Mouse (Mus musculus): ENCODE data around the gene Mff. TPM values are rescaled to one million over a fixed set of nuclear protein-coding genes. Genes with fewer than 3 reads are reported as not detected.

The Mff gene
- total and polyA plus RNA-seq, 3 experiments = 74.6 to 168 (median 161) TPM

DNA sequence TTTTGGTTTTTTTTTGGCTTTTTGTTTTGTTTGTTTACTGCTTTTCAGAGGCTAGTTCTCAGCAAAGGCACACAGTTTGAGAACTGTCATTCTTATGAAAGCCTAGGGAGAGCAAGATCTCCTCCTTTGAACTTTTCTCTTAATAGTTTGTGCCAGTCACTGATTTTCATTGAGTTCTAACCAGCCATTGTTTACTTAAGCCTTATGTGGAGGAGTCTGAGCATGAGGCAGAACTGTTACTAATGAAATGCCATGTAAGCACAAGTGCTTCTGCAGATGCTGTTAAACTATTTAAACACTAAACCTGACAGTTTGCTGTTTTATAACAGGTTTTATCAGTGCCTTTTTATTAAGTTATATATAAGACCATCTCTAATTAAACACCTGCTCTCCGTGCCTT lies 13.4 kb downstream of the Mff start:
- Histone ChIP-seq H3K27me3 (ENCODE audit: control insufficient read depth, insufficient read depth, low read length) (no peaks in the 10 kb centered on the region), H3K27ac (no peak overlapping the region), H3K9ac (ENCODE audit: low read depth, low read length) (no peak overlapping the region), H3K4me1 (ENCODE audit: control insufficient read depth, insufficient read depth, low read length) (peaks cover 3% of the 10 kb centered on the region; the same call in 1 of the 2 replicates), H3K79me2 (replicated peaks; ENCODE audit: control insufficient read depth, insufficient read depth, low read length) (peaks cover 5% of the 10 kb centered on the region; the same call in 1 of the 2 replicates), H3K4me3 (no peak overlapping the region), H3K36me3 (ENCODE audit: control insufficient read depth, insufficient read depth, low read length) (peaks cover 12% of the 10 kb centered on the region)
- intact Hi-C loops (cut with DNase I) = no loop called here
- DNase-seq = no peak
- no peak for TF ChIP-seq CTCF (IDR thresholded peaks at IDR 0.05)
- no peak for TF ChIP-seq EP300 (IDR thresholded peaks at IDR 0.05; ENCODE audit: insufficient read depth, low read depth, low read length)
- no peak for TF ChIP-seq POLR2A (IDR thresholded peaks at IDR 0.05; ENCODE audit: insufficient read depth, low read depth, low read length)
- 74% methylated on average over 1 of the region's 1 CpGs for WGBS

DNA sequence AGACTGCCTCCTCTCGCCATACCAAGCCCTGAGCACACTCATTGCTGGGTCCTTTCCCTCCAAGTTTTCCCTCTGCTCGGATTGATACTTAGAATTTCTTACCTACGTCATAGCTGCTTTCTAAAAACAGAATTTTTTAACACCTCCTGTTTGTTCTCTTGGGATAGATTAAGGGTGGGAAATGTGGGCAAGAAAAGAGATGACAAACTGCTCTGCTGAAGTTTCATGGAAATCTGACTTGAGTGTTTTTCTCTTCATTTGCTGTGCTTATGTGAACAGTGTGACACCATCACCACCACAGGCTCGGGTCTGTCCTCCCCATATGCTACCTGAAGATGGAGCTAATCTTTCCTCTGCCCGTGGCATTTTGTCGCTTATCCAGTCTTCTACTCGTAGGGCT lies 16.8 kb downstream of the Mff start:
- Histone ChIP-seq H3K36me3 (ENCODE audit: control insufficient read depth, insufficient read depth, low read length) (peaks cover 12% of the 10 kb centered on the region), H3K79me2 (replicated peaks; ENCODE audit: control insufficient read depth, insufficient read depth, low read length) (0 out of 2 replicates have a peak, but pooled peaks cover 3% of the 10 kb centered on the region), H3K9ac (ENCODE audit: low read depth, low read length) (no peak overlapping the region), H3K4me3 (no peak overlapping the region), H3K27me3 (ENCODE audit: control insufficient read depth, insufficient read depth, low read length) (no peaks in the 10 kb centered on the region), H3K4me1 (ENCODE audit: control insufficient read depth, insufficient read depth, low read length) (peaks cover 3% of the 10 kb centered on the region; the same call in 1 of the 2 replicates), H3K27ac (no peak overlapping the region)
- 84% methylated on average over 7 of the region's 7 CpGs for WGBS
- no peak for DNase-seq
- TF ChIP-seq EP300 (IDR thresholded peaks at IDR 0.05; ENCODE audit: insufficient read depth, low read depth, low read length) = no peak
- no peak for TF ChIP-seq POLR2A (IDR thresholded peaks at IDR 0.05; ENCODE audit: insufficient read depth, low read depth, low read length)
- no peak for TF ChIP-seq CTCF (IDR thresholded peaks at IDR 0.05)
- intact Hi-C loops (cut with DNase I) = no loop called here

DNA sequence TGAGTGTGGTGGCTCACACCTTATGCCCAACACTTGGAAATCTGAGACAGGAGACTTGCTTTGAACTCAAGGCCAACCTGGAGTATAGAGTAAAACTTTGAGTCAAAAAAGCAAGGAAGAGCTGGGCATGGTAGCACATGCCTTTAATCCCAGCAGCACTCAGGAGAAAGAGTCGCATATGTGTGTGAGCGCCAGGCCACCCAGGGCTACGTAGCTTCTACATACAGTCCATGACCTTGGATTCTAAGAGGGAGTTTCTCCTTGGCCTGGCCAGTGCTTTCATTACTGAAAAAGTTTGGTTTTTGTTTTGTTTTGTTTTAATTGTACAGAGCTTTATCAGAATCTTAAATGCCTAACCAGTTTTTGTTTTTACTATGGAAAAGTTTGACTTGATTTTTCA lies 19.3 kb downstream of the Mff start:
- Histone ChIP-seq H3K36me3 (ENCODE audit: control insufficient read depth, insufficient read depth, low read length) (peaks cover 8% of the 10 kb centered on the region), H3K4me3 (no peak overlapping the region), H3K27ac (no peak overlapping the region), H3K27me3 (ENCODE audit: control insufficient read depth, insufficient read depth, low read length) (no peaks in the 10 kb centered on the region), H3K4me1 (ENCODE audit: control insufficient read depth, insufficient read depth, low read length) (peaks cover 3% of the 10 kb centered on the region; the same call in 1 of the 2 replicates), H3K9ac (ENCODE audit: low read depth, low read length) (no peak overlapping the region), H3K79me2 (replicated peaks; ENCODE audit: control insufficient read depth, insufficient read depth, low read length) (0 out of 2 replicates have a peak, but pooled peaks cover 3% of the 10 kb centered on the region)
- intact Hi-C loops (cut with DNase I) = no loop called here
- no peak for DNase-seq
- whole genome bisulfite sequencing = 67% methylated on average over 3 of the region's 3 CpGs
- no peak for TF ChIP-seq POLR2A (IDR thresholded peaks at IDR 0.05; ENCODE audit: insufficient read depth, low read depth, low read length)
- TF ChIP-seq CTCF (IDR thresholded peaks at IDR 0.05) = no peak
- no peak for TF ChIP-seq EP300 (IDR thresholded peaks at IDR 0.05; ENCODE audit: insufficient read depth, low read depth, low read length)

DNA sequence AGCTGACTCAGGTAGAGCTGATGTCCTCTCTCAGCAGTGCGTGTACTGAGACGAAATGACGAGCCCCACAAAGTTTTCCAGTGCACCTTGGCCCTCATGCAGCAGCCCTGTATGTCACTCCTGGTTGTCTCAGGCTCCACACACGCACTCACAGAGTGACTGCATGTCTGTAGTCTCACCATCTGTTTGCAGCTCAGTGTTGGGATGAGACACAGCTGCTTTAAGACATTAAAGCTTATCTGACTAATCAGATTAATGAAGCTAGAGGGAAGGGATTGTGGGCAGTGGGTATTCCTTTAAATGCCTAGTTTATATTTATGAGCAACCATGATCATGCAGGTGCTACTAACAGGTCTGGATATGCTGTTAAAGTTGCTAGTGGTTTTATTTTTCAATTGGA lies 21.7 kb downstream of the Mff start:
- no peaks in the 10 kb centered on the region for H3K4me1 ChIP-seq (ENCODE audit: control insufficient read depth, insufficient read depth, low read length)
- H3K27ac ChIP-seq = no peak overlapping the region
- TF ChIP-seq EP300 (IDR thresholded peaks at IDR 0.05; ENCODE audit: insufficient read depth, low read depth, low read length) = no peak
- no peak for TF ChIP-seq POLR2A (IDR thresholded peaks at IDR 0.05; ENCODE audit: insufficient read depth, low read depth, low read length)
- no peak for TF ChIP-seq CTCF (IDR thresholded peaks at IDR 0.05)
- intact Hi-C loops (cut with DNase I) = no loop called here
- H3K79me2 ChIP-seq (replicated peaks; ENCODE audit: control insufficient read depth, insufficient read depth, low read length) = no peaks in the 10 kb centered on the region
- no peaks in the 10 kb centered on the region for H3K27me3 ChIP-seq (ENCODE audit: control insufficient read depth, insufficient read depth, low read length)
- no peak for DNase-seq
- H3K36me3 ChIP-seq (ENCODE audit: control insufficient read depth, insufficient read depth, low read length) = peaks cover 6% of the 10 kb centered on the region
- H3K4me3 ChIP-seq = no peak overlapping the region
- H3K9ac ChIP-seq (ENCODE audit: low read depth, low read length) = no peak overlapping the region
- 92% methylated on average over 4 of the region's 4 CpGs for WGBS

GRCm38 (mm10) chr1:82747714-82748452 lies 23.2 kb downstream of the Mff start:
- DNase-seq = no peak
- no peak for TF ChIP-seq CTCF (IDR thresholded peaks at IDR 0.05)
- no peak for TF ChIP-seq EP300 (IDR thresholded peaks at IDR 0.05; ENCODE audit: insufficient read depth, low read depth, low read length)
- TF ChIP-seq POLR2A (IDR thresholded peaks at IDR 0.05; ENCODE audit: insufficient read depth, low read depth, low read length) = no peak
- no peak overlapping the region for H3K27ac ChIP-seq
- no peaks in the 10 kb centered on the region for H3K79me2 ChIP-seq (replicated peaks; ENCODE audit: control insufficient read depth, insufficient read depth, low read length)
- H3K36me3 ChIP-seq (ENCODE audit: control insufficient read depth, insufficient read depth, low read length) = peaks cover 6% of the 10 kb centered on the region; the same call in 1 of the 2 replicates
- H3K9ac ChIP-seq (ENCODE audit: low read depth, low read length) = no peak overlapping the region
- no peak overlapping the region for H3K4me3 ChIP-seq
- 79% methylated on average over 2 of the region's 2 CpGs for WGBS
- no peaks in the 10 kb centered on the region for H3K4me1 ChIP-seq (ENCODE audit: control insufficient read depth, insufficient read depth, low read length)
- intact Hi-C loops (cut with DNase I) = no loop called here
- H3K27me3 ChIP-seq (ENCODE audit: control insufficient read depth, insufficient read depth, low read length) = no peaks in the 10 kb centered on the region

DNA sequence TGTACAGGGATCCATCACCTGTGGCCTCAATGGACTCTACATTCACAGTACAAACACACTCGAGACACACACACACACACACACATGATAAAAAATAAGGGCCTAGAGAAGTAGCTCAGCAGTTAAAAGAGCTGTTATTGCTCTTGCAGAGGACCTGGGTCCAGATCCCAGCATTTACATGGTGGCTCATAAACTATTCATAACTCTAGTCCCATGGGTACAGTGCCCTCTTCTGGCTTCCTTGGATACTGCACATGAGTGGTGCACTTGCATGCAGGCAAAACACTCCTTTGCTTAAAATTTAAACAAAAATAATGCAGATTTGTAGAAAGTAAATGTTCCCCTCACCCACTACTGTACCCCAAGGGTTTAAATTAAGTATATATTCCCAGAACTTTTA lies 34.8 kb downstream of the Mff start:
- intact Hi-C loops (cut with DNase I) = no loop called here
- no peak for DNase-seq
- H3K79me2 ChIP-seq (replicated peaks; ENCODE audit: control insufficient read depth, insufficient read depth, low read length) = no peaks in the 10 kb centered on the region
- TF ChIP-seq EP300 (IDR thresholded peaks at IDR 0.05; ENCODE audit: insufficient read depth, low read depth, low read length) (no peak), CTCF (IDR thresholded peaks at IDR 0.05) (peak; percentile 51), POLR2A (IDR thresholded peaks at IDR 0.05; ENCODE audit: insufficient read depth, low read depth, low read length) (no peak)
- no peak overlapping the region for H3K27ac ChIP-seq
- H3K36me3 ChIP-seq (ENCODE audit: control insufficient read depth, insufficient read depth, low read length) = no peaks in the 10 kb centered on the region
- WGBS = 87% methylated on average over 1 of the region's 1 CpGs
- no peaks in the 10 kb centered on the region for H3K4me1 ChIP-seq (ENCODE audit: control insufficient read depth, insufficient read depth, low read length)
- no peak overlapping the region for H3K9ac ChIP-seq (ENCODE audit: low read depth, low read length)
- no peak overlapping the region for H3K4me3 ChIP-seq
- H3K27me3 ChIP-seq (ENCODE audit: control insufficient read depth, insufficient read depth, low read length) = no peaks in the 10 kb centered on the region

Measured in heart, adult 2 months (tissue).